Mouse (Mus musculus): ENCODE data around the gene Chit1. TPM values are rescaled to one million over a fixed set of nuclear protein-coding genes. Genes with fewer than 3 reads are reported as not detected.
A peak's percentile ranks its signal among the peaks of the same experiment; 100 is the strongest.

Chit1 gene
- polyA plus RNA-seq, 1 experiment = 0.08 TPM

DNA sequence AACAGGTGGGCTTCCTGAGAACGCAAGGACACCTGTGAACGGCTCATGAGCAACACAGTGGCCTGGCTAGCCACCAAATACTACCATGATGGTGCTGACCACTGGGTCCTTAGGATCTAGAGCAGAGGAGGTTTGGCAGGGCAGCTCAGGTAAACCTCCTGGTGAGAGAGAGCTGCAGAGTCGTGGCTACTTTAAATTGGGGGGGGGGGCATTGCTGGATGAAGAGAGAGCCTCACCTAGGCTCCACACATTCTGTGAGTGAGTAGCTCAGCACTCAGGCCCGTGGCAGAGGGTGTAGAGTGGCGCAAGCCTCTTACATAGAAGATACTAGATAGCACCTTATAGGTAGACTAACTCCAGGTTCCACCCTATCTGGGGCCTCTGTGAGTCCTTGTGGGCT lies 10.6 kb upstream of the Chit1 start:
- Histone ChIP-seq H3K27me3 (ENCODE audit: control insufficient read depth, insufficient read depth, insufficient read length) (no peaks in the 10 kb centered on the region), H3K79me2 (ENCODE audit: control insufficient read depth, insufficient read depth) (no peaks in the 10 kb centered on the region), H3ac (ENCODE audit: control insufficient read depth, insufficient read length) (no peak overlapping the region), H3K4me2 (ENCODE audit: low read depth) (peak overlapping the region; percentile 92), H3K4me3 (no peak overlapping the region), H3K36me3 (ENCODE audit: control insufficient read depth, insufficient read depth) (no peaks in the 10 kb centered on the region)
- TF ChIP-seq MYOG (IDR thresholded peaks at IDR 0.05; ENCODE audit: control insufficient read depth in 1 of 3, insufficient read depth in 1 of 3, insufficient read length in 2 of 3, low read depth in 2 of 3) (peak in 1 of 3 experiments; percentile 27), MYOD1 (IDR thresholded peaks at IDR 0.05; ENCODE audit: control insufficient read depth in 1 of 3, insufficient read length in 2 of 3, low read depth in 2 of 3) (peak in 1 of 3 experiments; percentile 47), E2F4 (IDR thresholded peaks at IDR 0.05; ENCODE audit: insufficient read depth) (no peak)

DNA sequence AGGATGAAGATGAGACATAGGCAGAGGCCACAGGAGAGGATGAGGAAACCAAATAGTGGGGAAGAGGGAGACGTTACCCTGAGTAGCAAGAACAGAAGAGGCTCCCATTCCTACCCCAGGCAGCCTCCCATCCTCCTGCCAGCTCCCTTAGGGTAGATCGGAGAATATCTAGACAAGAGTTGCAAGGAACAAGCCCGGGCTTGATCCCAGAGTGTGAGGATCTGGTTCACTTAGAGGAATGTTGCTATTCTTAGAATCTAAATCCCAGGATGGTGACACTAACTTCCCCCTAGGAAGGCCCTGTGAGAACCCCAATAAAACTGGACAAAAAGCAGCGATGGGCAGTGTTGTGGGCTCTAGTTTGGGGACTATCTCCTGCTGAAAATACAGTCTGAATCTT lies 10.1 kb upstream of the Chit1 start:
- no peak for TF ChIP-seq REST (IDR thresholded peaks at IDR 0.05; ENCODE audit: insufficient read depth, insufficient read length)
- no peak for TF ChIP-seq MAX (IDR thresholded peaks at IDR 0.05; ENCODE audit: low read depth)
- TF ChIP-seq POLR2AphosphoS2 (IDR thresholded peaks at IDR 0.05; ENCODE audit: insufficient read length, low read depth) = no peak
- TF ChIP-seq E2F4 (IDR thresholded peaks at IDR 0.05; ENCODE audit: insufficient read depth) = no peak
- TF ChIP-seq MYOG (IDR thresholded peaks at IDR 0.05; ENCODE audit: control insufficient read depth in 1 of 3, insufficient read depth in 1 of 3, insufficient read length in 2 of 3, low read depth in 2 of 3) = no peak
- no peak for TF ChIP-seq CEBPB (IDR thresholded peaks at IDR 0.05; ENCODE audit: insufficient read depth, poor library complexity, severe bottlenecking)
- no peak for TF ChIP-seq MYOD1 (IDR thresholded peaks at IDR 0.05; ENCODE audit: control insufficient read depth in 1 of 3, insufficient read length in 2 of 3, low read depth in 2 of 3)
- TF ChIP-seq TCF12 (IDR thresholded peaks at IDR 0.05; ENCODE audit: insufficient read depth, poor library complexity, severe bottlenecking) = no peak
- TF ChIP-seq USF1 (IDR thresholded peaks at IDR 0.05; ENCODE audit: low read depth) = no peak
- TF ChIP-seq SRF (IDR thresholded peaks at IDR 0.05; ENCODE audit: control insufficient read depth, insufficient read length, low read depth) = no peak
- no peak for TF ChIP-seq TCF3 (IDR thresholded peaks at IDR 0.05; ENCODE audit: insufficient read length, low read depth)
- TF ChIP-seq POLR2A (IDR thresholded peaks at IDR 0.05; ENCODE audit: insufficient read length, low read depth) = no peak
- Histone ChIP-seq H3ac (ENCODE audit: control insufficient read depth, insufficient read length) (no peak overlapping the region), H3K79me2 (ENCODE audit: control insufficient read depth, insufficient read depth) (no peaks in the 10 kb centered on the region), H3K27me3 (ENCODE audit: control insufficient read depth, insufficient read depth, insufficient read length) (no peaks in the 10 kb centered on the region), H3K4me2 (ENCODE audit: low read depth) (peak overlapping the region; percentile 22), H3K36me3 (ENCODE audit: control insufficient read depth, insufficient read depth) (no peaks in the 10 kb centered on the region), H3K4me3 (no peak overlapping the region)

DNA sequence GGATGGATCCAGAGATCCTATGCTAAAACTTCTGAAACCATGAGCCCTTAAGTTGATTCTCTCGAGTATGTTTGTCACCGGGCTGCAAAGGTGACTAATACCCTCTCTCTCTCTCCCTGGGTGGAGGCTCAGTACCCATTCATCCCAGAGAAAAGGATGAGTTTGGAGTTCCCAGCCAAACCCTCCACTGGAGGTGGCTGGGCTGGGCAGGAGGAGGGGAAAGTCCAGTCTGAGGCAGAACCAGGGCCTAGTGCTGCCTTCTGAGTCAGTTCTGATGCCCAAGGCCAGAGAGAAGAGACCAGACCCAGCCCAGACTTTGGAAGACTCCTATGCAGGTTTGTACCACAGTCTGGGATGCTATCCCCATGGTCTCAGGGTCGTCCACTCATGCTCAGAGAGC lies 9.4 kb upstream of the Chit1 start:
- no peaks in the 10 kb centered on the region for H3K79me2 ChIP-seq (ENCODE audit: control insufficient read depth, insufficient read depth)
- TF ChIP-seq TCF12 (IDR thresholded peaks at IDR 0.05; ENCODE audit: insufficient read depth, poor library complexity, severe bottlenecking) (no peak), POLR2AphosphoS2 (IDR thresholded peaks at IDR 0.05; ENCODE audit: insufficient read length, low read depth) (no peak), POLR2A (IDR thresholded peaks at IDR 0.05; ENCODE audit: insufficient read length, low read depth) (no peak), SRF (IDR thresholded peaks at IDR 0.05; ENCODE audit: control insufficient read depth, insufficient read length, low read depth) (no peak), CEBPB (IDR thresholded peaks at IDR 0.05; ENCODE audit: insufficient read depth, poor library complexity, severe bottlenecking) (no peak), REST (IDR thresholded peaks at IDR 0.05; ENCODE audit: insufficient read depth, insufficient read length) (no peak), TCF3 (IDR thresholded peaks at IDR 0.05; ENCODE audit: insufficient read length, low read depth) (no peak), MYOG (IDR thresholded peaks at IDR 0.05; ENCODE audit: control insufficient read depth in 1 of 3, insufficient read depth in 1 of 3, insufficient read length in 2 of 3, low read depth in 2 of 3) (no peak), E2F4 (IDR thresholded peaks at IDR 0.05; ENCODE audit: insufficient read depth) (no peak), MYOD1 (IDR thresholded peaks at IDR 0.05; ENCODE audit: control insufficient read depth in 1 of 3, insufficient read length in 2 of 3, low read depth in 2 of 3) (no peak)
- H3K27me3 ChIP-seq (ENCODE audit: control insufficient read depth, insufficient read depth, insufficient read length) = no peaks in the 10 kb centered on the region
- H3ac ChIP-seq (ENCODE audit: control insufficient read depth, insufficient read length) = no peak overlapping the region
- no peaks in the 10 kb centered on the region for H3K36me3 ChIP-seq (ENCODE audit: control insufficient read depth, insufficient read depth)
- no peak overlapping the region for H3K4me3 ChIP-seq
- H3K4me2 ChIP-seq (ENCODE audit: low read depth) = peak overlapping the region; percentile 27

DNA sequence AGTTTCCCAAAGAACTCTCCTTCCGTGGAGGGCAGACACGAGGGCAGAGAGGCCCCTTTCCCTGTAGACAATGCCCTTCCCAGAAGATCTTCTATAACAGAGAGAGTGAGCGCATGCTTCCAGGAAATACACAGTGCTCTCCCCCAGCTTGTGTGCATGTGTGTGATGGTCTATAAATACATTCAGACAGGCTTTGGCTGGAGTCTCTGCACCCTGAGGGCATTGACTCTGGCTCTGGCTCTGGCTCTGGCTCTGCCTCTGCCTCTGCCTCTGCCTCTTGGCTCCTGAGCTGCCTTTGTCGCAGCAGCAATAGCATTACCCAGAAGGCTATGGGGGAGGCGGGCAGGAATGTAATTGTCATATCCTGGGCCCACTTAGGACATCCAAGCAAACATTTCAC lies 7.2 kb upstream of the Chit1 start:
- Histone ChIP-seq H3K36me3 (ENCODE audit: control insufficient read depth, insufficient read depth) (no peaks in the 10 kb centered on the region), H3K4me3 (no peak overlapping the region), H3K79me2 (ENCODE audit: control insufficient read depth, insufficient read depth) (no peaks in the 10 kb centered on the region), H3ac (ENCODE audit: control insufficient read depth, insufficient read length) (no peak overlapping the region), H3K27me3 (ENCODE audit: control insufficient read depth, insufficient read depth, insufficient read length) (peaks cover 11% of the 10 kb centered on the region), H3K4me2 (ENCODE audit: low read depth) (no peak overlapping the region)
- TF ChIP-seq E2F4 (IDR thresholded peaks at IDR 0.05; ENCODE audit: insufficient read depth) (no peak), USF1 (IDR thresholded peaks at IDR 0.05; ENCODE audit: low read depth) (no peak), POLR2A (IDR thresholded peaks at IDR 0.05; ENCODE audit: insufficient read length, low read depth) (no peak), TCF3 (IDR thresholded peaks at IDR 0.05; ENCODE audit: insufficient read length, low read depth) (no peak), TCF12 (IDR thresholded peaks at IDR 0.05; ENCODE audit: insufficient read depth, poor library complexity, severe bottlenecking) (no peak), MYOG (IDR thresholded peaks at IDR 0.05; ENCODE audit: control insufficient read depth in 1 of 3, insufficient read depth in 1 of 3, insufficient read length in 2 of 3, low read depth in 2 of 3) (no peak), POLR2AphosphoS2 (IDR thresholded peaks at IDR 0.05; ENCODE audit: insufficient read length, low read depth) (no peak), SRF (IDR thresholded peaks at IDR 0.05; ENCODE audit: control insufficient read depth, insufficient read length, low read depth) (no peak), MAX (IDR thresholded peaks at IDR 0.05; ENCODE audit: low read depth) (no peak), REST (IDR thresholded peaks at IDR 0.05; ENCODE audit: insufficient read depth, insufficient read length) (no peak), MYOD1 (IDR thresholded peaks at IDR 0.05; ENCODE audit: control insufficient read depth in 1 of 3, insufficient read length in 2 of 3, low read depth in 2 of 3) (no peak)

Data from myocyte (in vitro differentiated cells).